Mouse (Mus musculus) lung, embryonic 15.5 days (tissue): ENCODE results near the gene Tmem233. TPM values are rescaled to one million over a fixed set of nuclear protein-coding genes. Genes with fewer than 3 reads are reported as not detected.

Source experiments
- ATAC-seq: fragments of 200-750 bp; cut with Nextera tagmentation; 2 replicates; pipeline ENCODE4 v1.8.0; 2017; ENCODE audit warnings: moderate number of reproducible peaks, borderline replicate concordance; ENCODE audit not compliant: low FRiP score, low TSS enrichment; ENCODE audit errors: extremely low read depth
- H3K27ac ChIP-seq: fragments of 300-500 bp; sonication (generic); 2 replicates; pipeline ENCODE4 v1.5.1; 2015; ENCODE audit warnings: moderate library complexity, mild to moderate bottlenecking, inconsistent platforms
- H3K27me3 ChIP-seq: fragments of 300-500 bp; sonication (generic); 2 replicates; pipeline ENCODE4 v1.6.1; 2015; ENCODE audit warnings: inconsistent platforms
- H3K36me3 ChIP-seq: fragments of 300-500 bp; sonication (generic); 2 replicates; pipeline ENCODE4 v1.6.1; 2015; ENCODE audit warnings: inconsistent platforms
- H3K4me1 ChIP-seq: fragments of 300-500 bp; sonication (generic); 2 replicates; pipeline ENCODE4 v1.6.1; 2015; ENCODE audit warnings: inconsistent platforms
- H3K4me2 ChIP-seq: fragments of 300-500 bp; sonication (generic); 2 replicates; pipeline ENCODE4 v1.6.1; 2015; ENCODE audit warnings: inconsistent platforms, mild to moderate bottlenecking, moderate library complexity
- H3K4me3 ChIP-seq: fragments of 300-500 bp; sonication (generic); 2 replicates; pipeline ENCODE4 v1.5.1; 2015; ENCODE audit warnings: mild to moderate bottlenecking, inconsistent platforms
- H3K9ac ChIP-seq: fragments of 300-500 bp; sonication (generic); 2 replicates; pipeline ENCODE4 v1.6.1; 2015; ENCODE audit warnings: inconsistent platforms
- H3K9me3 ChIP-seq: fragments of 300-500 bp; sonication (generic); 2 replicates; pipeline ENCODE4 v1.6.1; 2016; ENCODE audit warnings: inconsistent platforms
- WGBS: fragments of 180-500 bp; shearing (Covaris S2); methylation state at CpG from one replicate; pipeline ENCODE4 v1.1.7; 2015; 5-methylcytosine and 5-hydroxymethylcytosine counted together
- polyA plus RNA-seq: library from polyadenylated mRNA; unstranded; fragments of >200 nt; fragmentation: Nextera tagmentation; extraction: Ambion mirVana; gene quantifications from 2 replicates; pipeline ENCODE4 v1.2.1, GENCODE M21; 2015

The Tmem233 gene
- polyA plus RNA-seq, 1 experiment from 2014 or later = 0.19 TPM

GRCm38 (mm10) chr5:116026107-116026506 is 56.9 kb downstream of the Tmem233 start:
- Histone ChIP-seq H3K36me3 (peaks cover 8% of the 10 kb centered on the region), H3K9me3 (no peaks in the 10 kb centered on the region), H3K4me2 (no peak overlapping the region), H3K27me3 (0 out of 2 replicates have a peak, but pooled peaks cover 4% of the 10 kb centered on the region), H3K4me1 (peaks cover 18% of the 10 kb centered on the region), H3K9ac (no peak overlapping the region), H3K27ac (no peak overlapping the region), H3K4me3 (no peak overlapping the region)
- ATAC-seq = no peak
- 86% methylated on average over 5 of the region's 5 CpGs for WGBS

- ATAC-seq = peak; percentile 98
- Histone ChIP-seq H3K4me3 (peak within 1 kb of the TSS; percentile 69), H3K9me3 (no peaks in the 10 kb centered on the region), H3K4me2 (peak within 1 kb of the TSS; percentile 75), H3K27me3 (no peaks in the 10 kb centered on the region), H3K27ac (peak within 1 kb of the TSS; percentile 87), H3K36me3 (peaks cover 24% of the 10 kb centered on the region), H3K4me1 (peaks cover 13% of the 10 kb centered on the region), H3K9ac (peak within 1 kb of the TSS; percentile 80)
- under 1% methylated on average over 46 of the region's 46 CpGs for WGBS
Measured at GRCm38 (mm10) chr5:116024327-116024739, 58.7 kb downstream of the Tmem233 start, which contains the start of gene Prkab1. TSS of gene Prkab1 (minus strand) at chr5:116024508.

- under 1% methylated on average over 28 of the region's 28 CpGs for WGBS
- peak overlapping the region; percentile 87 for H3K27ac ChIP-seq
- peak overlapping the region; percentile 80 for H3K9ac ChIP-seq
- H3K36me3 ChIP-seq = peaks cover 29% of the 10 kb centered on the region
- H3K4me1 ChIP-seq = peaks cover 13% of the 10 kb centered on the region
- H3K4me3 ChIP-seq = peak overlapping the region; percentile 69
- no peaks in the 10 kb centered on the region for H3K27me3 ChIP-seq
- H3K9me3 ChIP-seq = no peaks in the 10 kb centered on the region
- peak overlapping the region; percentile 75 for H3K4me2 ChIP-seq
- ATAC-seq = peak; percentile 58
Measured at GRCm38 (mm10) chr5:116023821-116024284, 59.2 kb downstream of the Tmem233 start.

GRCm38 (mm10) chr5:116023251-116023661 is 59.8 kb downstream of the Tmem233 start:
- Histone ChIP-seq H3K4me1 (peaks cover 13% of the 10 kb centered on the region), H3K36me3 (peaks cover 35% of the 10 kb centered on the region), H3K4me2 (peak overlapping the region; percentile 75), H3K27ac (peak overlapping the region; percentile 87), H3K4me3 (peak overlapping the region; percentile 69), H3K9ac (peak overlapping the region; percentile 80), H3K27me3 (no peaks in the 10 kb centered on the region), H3K9me3 (no peaks in the 10 kb centered on the region)
- no peak for ATAC-seq
- 15% methylated on average over 8 of the region's 8 CpGs for WGBS

GRCm38 (mm10) chr5:116022658-116023200 is 60.3 kb downstream of the Tmem233 start:
- Histone ChIP-seq H3K4me3 (peak overlapping the region; percentile 69), H3K9ac (peak overlapping the region; percentile 80), H3K4me1 (peaks cover 13% of the 10 kb centered on the region), H3K27ac (peak overlapping the region; percentile 87; the same call in 1 of the 2 replicates), H3K27me3 (no peaks in the 10 kb centered on the region), H3K36me3 (peaks cover 40% of the 10 kb centered on the region), H3K4me2 (peak overlapping the region; percentile 75), H3K9me3 (no peaks in the 10 kb centered on the region)
- WGBS = 67% methylated on average over 7 of the region's 7 CpGs
- ATAC-seq = no peak

- Histone ChIP-seq H3K4me2 (peak overlapping the region; percentile 75), H3K9me3 (no peaks in the 10 kb centered on the region), H3K36me3 (peaks cover 46% of the 10 kb centered on the region), H3K27me3 (no peaks in the 10 kb centered on the region), H3K4me3 (no peak overlapping the region), H3K27ac (no peak overlapping the region), H3K4me1 (peaks cover 13% of the 10 kb centered on the region), H3K9ac (no peak overlapping the region)
- WGBS = 91% methylated on average over 12 of the region's 12 CpGs
- ATAC-seq = no peak
Measured at GRCm38 (mm10) chr5:116022131-116022530, 60.9 kb downstream of the Tmem233 start.

- no peak for ATAC-seq
- H3K27ac ChIP-seq = no peak overlapping the region
- peaks cover 52% of the 10 kb centered on the region for H3K36me3 ChIP-seq
- H3K9ac ChIP-seq = no peak overlapping the region
- H3K9me3 ChIP-seq = no peaks in the 10 kb centered on the region
- no peak overlapping the region for H3K4me3 ChIP-seq
- H3K27me3 ChIP-seq = no peaks in the 10 kb centered on the region
- H3K4me1 ChIP-seq = peaks cover 13% of the 10 kb centered on the region
- WGBS = 85% methylated on average over 14 of the region's 14 CpGs
- no peak overlapping the region for H3K4me2 ChIP-seq
Measured at GRCm38 (mm10) chr5:116021552-116021951, 61.5 kb downstream of the Tmem233 start.

- H3K4me2 ChIP-seq = no peak overlapping the region
Measured at GRCm38 (mm10) chr5:116019371-116019770, 63.7 kb downstream of the Tmem233 start.

GRCm38 (mm10) chr5:116018784-116019183 is 64.3 kb downstream of the Tmem233 start:
- Histone ChIP-seq H3K27me3 (no peaks in the 10 kb centered on the region), H3K4me2 (no peak overlapping the region), H3K9ac (no peak overlapping the region), H3K4me1 (peaks cover 13% of the 10 kb centered on the region), H3K4me3 (no peak overlapping the region), H3K9me3 (no peaks in the 10 kb centered on the region), H3K27ac (no peak overlapping the region), H3K36me3 (peaks cover 80% of the 10 kb centered on the region)
- WGBS = 80% methylated on average over 6 of the region's 6 CpGs
- ATAC-seq = no peak

More at GRCm38 (mm10) chr5:116019371-116019770, 63.7 kb downstream of the Tmem233 start:
- ATAC-seq = no peak
- Histone ChIP-seq H3K4me3 (no peak overlapping the region), H3K36me3 (peaks cover 74% of the 10 kb centered on the region), H3K9me3 (no peaks in the 10 kb centered on the region), H3K9ac (no peak overlapping the region), H3K27ac (no peak overlapping the region), H3K27me3 (no peaks in the 10 kb centered on the region), H3K4me1 (peaks cover 13% of the 10 kb centered on the region)
- 68% methylated on average over 11 of the region's 11 CpGs for WGBS

GRCm38 (mm10) chr5:116018196-116018595 is 64.8 kb downstream of the Tmem233 start:
- H3K36me3 ChIP-seq = peaks cover 85% of the 10 kb centered on the region
- H3K4me1 ChIP-seq = peaks cover 12% of the 10 kb centered on the region
- H3K9me3 ChIP-seq = no peaks in the 10 kb centered on the region
- no peak overlapping the region for H3K4me3 ChIP-seq
- no peaks in the 10 kb centered on the region for H3K27me3 ChIP-seq
- 88% methylated on average over 9 of the region's 9 CpGs for WGBS
- no peak for ATAC-seq
- H3K4me2 ChIP-seq = no peak overlapping the region
- no peak overlapping the region for H3K9ac ChIP-seq
- H3K27ac ChIP-seq = no peak overlapping the region

- no peak overlapping the region for H3K27ac ChIP-seq
- no peak for ATAC-seq
- H3K4me1 ChIP-seq = peaks cover 4% of the 10 kb centered on the region
- WGBS = 89% methylated on average over 8 of the region's 8 CpGs
- no peaks in the 10 kb centered on the region for H3K9me3 ChIP-seq
- H3K36me3 ChIP-seq = peaks cover 90% of the 10 kb centered on the region
- no peak overlapping the region for H3K9ac ChIP-seq
- H3K4me2 ChIP-seq = no peak overlapping the region
- H3K27me3 ChIP-seq = no peaks in the 10 kb centered on the region
- no peak overlapping the region for H3K4me3 ChIP-seq
Measured at GRCm38 (mm10) chr5:116017391-116017790, 65.7 kb downstream of the Tmem233 start.

GRCm38 (mm10) chr5:116016542-116016941 is 66.5 kb downstream of the Tmem233 start:
- 89% methylated on average over 5 of the region's 5 CpGs for WGBS
- Histone ChIP-seq H3K9me3 (no peaks in the 10 kb centered on the region), H3K9ac (no peak overlapping the region), H3K36me3 (peaks cover 85% of the 10 kb centered on the region), H3K4me2 (no peak overlapping the region), H3K4me1 (no peaks in the 10 kb centered on the region), H3K27me3 (no peaks in the 10 kb centered on the region), H3K27ac (no peak overlapping the region), H3K4me3 (no peak overlapping the region)
- no peak for ATAC-seq
